Mouse (Mus musculus): Measurements from ENCODE around the gene Xpo6.

GRCm38 (mm10) chr7:126083980-126084348 is 116.3 kb downstream of the Xpo6 start:
- TF ChIP-seq CTCF (IDR thresholded peaks at IDR 0.05; ENCODE audit: low read depth) = no peak
- no peak for TF ChIP-seq EP300 (IDR thresholded peaks at IDR 0.05; ENCODE audit: low read depth)
